Mouse (Mus musculus) limb, embryonic 12.5 days (tissue): ENCODE results near the gene Atxn1. TPM values are rescaled to one million over a fixed set of nuclear protein-coding genes. Genes with fewer than 3 reads are reported as not detected.

Experiments
- ATAC-seq: fragments of 200-750 bp; cut with Nextera tagmentation; 2 replicates; pipeline ENCODE4 v1.8.0; 2017; ENCODE audit warnings: low read depth, moderate TSS enrichment; ENCODE audit not compliant: insufficient number of reproducible peaks, insufficient read depth, low FRiP score, low TSS enrichment
- H3K27ac ChIP-seq: fragments of 300-500 bp; sonication (generic); 2 replicates; pipeline ENCODE4 v1.5.1; 2016; ENCODE audit warnings: mild to moderate bottlenecking, moderate library complexity
- H3K27me3 ChIP-seq: fragments of 300-500 bp; sonication (generic); 2 replicates; pipeline ENCODE4 v1.6.1; 2016; ENCODE audit warnings: mild to moderate bottlenecking, moderate library complexity
- H3K36me3 ChIP-seq: fragments of 300-500 bp; sonication (generic); 2 replicates; pipeline ENCODE4 v1.6.1; 2016; ENCODE audit warnings: mild to moderate bottlenecking, moderate library complexity
- H3K4me1 ChIP-seq: fragments of 300-500 bp; sonication (generic); replicated peaks from 2 replicates; pipeline ENCODE4 v1.6.1; 2016
- H3K4me2 ChIP-seq: fragments of 300-500 bp; sonication (generic); 2 replicates; pipeline ENCODE4 v1.6.1; 2016; ENCODE audit warnings: mild to moderate bottlenecking, moderate library complexity
- H3K4me3 ChIP-seq: fragments of 300-500 bp; sonication (generic); replicated peaks from 2 replicates; pipeline ENCODE4 v1.5.1; 2016; ENCODE audit warnings: mild to moderate bottlenecking
- H3K9ac ChIP-seq: fragments of 300-500 bp; sonication (generic); replicated peaks from 2 replicates; pipeline ENCODE4 v1.6.1; 2016; ENCODE audit warnings: mild to moderate bottlenecking, moderate library complexity
- H3K9me3 ChIP-seq: fragments of 300-500 bp; sonication (generic); 2 replicates; pipeline ENCODE4 v1.6.1; 2016; ENCODE audit warnings: mild to moderate bottlenecking, moderate library complexity
- WGBS: fragments of 180-500 bp; shearing (Covaris S2); methylation state at CpG from one replicate; pipeline ENCODE4 v1.1.7; 2016; 5-methylcytosine and 5-hydroxymethylcytosine counted together
- polyA plus RNA-seq: library from polyadenylated mRNA; unstranded; fragments of >200 nt; fragmentation: Nextera tagmentation; extraction: Ambion mirVana; gene quantifications from 2 replicates; pipeline ENCODE4 v1.2.1, GENCODE M21; 2016

Gene Atxn1
- polyA plus RNA-seq, 1 experiment from 2014 or later = 2.5 TPM

- no peak overlapping the region for H3K27ac ChIP-seq
Observed at GRCm38 (mm10) chr13:45962776-45963175, 2.0 kb downstream of the Atxn1 start.

DNA sequence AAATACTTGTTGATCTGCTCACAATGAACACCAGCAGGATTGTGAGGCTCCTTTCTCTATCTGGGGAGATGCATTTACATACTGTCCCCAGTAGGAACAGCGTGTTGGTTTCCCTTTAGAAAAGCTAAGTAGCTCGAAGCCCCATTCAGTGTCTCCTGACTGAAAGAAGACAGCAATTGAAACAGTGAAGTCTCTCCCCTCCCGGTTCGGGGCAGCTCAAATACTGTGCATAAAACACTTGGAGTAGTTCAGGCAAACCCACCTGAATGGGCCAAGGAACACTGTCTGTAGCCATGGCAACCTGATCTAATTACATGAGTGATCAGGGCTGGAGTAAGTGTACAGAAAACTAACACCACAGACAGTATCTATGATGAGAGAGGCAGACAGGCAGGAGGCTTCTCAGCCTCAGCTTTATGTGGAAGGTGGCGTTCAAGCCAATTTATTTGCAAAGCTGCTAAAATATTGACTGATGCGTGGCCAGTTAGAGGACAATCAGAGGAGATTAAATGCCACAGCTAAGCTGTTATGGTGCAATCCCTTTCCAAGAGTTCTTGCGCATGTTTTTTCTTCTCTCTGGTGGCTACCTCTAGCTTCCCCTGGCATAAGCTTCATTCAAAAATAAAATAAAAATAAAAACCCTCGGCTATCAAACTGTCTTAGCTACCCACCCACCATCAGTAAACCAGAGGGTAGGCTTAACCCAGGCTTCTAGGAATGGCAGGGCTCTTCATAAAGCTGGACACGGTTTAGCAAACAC, 2.8 kb downstream of the Atxn1 start:
- WGBS = 17% methylated on average over 9 of the region's 9 CpGs
- Histone ChIP-seq H3K9me3 (no peaks in the 10 kb centered on the region), H3K36me3 (no peaks in the 10 kb centered on the region), H3K27ac (no peak overlapping the region), H3K27me3 (peaks cover 8% of the 10 kb centered on the region), H3K4me3 (peak overlapping the region; percentile 82), H3K4me1 (peaks cover 47% of the 10 kb centered on the region), H3K9ac (no peak overlapping the region), H3K4me2 (peak overlapping the region; percentile 89)
- ATAC-seq = no peak

More at GRCm38 (mm10) chr13:45962776-45963175, 2.0 kb downstream of the Atxn1 start:
- Histone ChIP-seq H3K36me3 (no peaks in the 10 kb centered on the region), H3K4me3 (peak overlapping the region; percentile 82), H3K9ac (peak overlapping the region; percentile 90), H3K27me3 (peaks cover 8% of the 10 kb centered on the region), H3K9me3 (no peaks in the 10 kb centered on the region), H3K4me1 (peaks cover 47% of the 10 kb centered on the region), H3K4me2 (peak overlapping the region; percentile 89)
- ATAC-seq = no peak
- WGBS = 8% methylated on average over 5 of the region's 5 CpGs

DNA sequence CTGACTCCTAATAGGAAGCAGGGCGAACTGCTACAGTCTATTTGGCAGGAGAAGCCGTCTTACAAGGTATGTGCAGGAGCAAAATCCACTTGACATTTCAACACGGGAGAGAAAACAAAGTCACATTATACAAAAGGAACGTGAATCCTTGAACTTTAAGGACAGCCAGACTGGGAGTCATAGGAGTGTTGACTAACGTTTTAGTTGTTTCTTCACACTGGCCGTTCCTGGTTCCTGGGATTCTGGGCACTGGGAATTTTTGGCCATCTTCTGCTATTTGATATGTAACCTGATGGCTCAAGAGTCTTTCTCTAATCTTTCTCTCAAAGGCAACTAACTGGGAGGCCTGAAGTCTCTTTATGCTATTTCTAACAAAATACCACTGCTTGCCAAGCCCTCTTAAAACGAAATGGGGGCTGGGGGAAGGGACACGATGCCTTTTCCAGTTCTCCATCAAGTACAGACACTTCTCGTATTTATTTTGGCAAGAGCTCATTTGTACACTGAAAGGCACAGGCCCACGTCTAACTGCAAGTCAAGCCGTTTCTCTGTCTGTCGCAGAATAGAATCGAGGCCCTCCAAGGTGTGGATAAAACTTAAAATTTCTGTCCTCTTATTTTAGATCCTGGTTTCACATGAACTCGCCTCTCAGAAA, 4.4 kb downstream of the Atxn1 start:
- H3K9me3 ChIP-seq = no peaks in the 10 kb centered on the region
- no peak overlapping the region for H3K4me2 ChIP-seq
- no peak for ATAC-seq
- H3K27me3 ChIP-seq = peaks cover 8% of the 10 kb centered on the region
- H3K4me3 ChIP-seq = no peak overlapping the region
- 60% methylated on average over 14 of the region's 14 CpGs for WGBS
- H3K36me3 ChIP-seq = no peaks in the 10 kb centered on the region
- H3K9ac ChIP-seq = 0 out of 2 replicates have a peak overlapping the region, but pooled peaks have one; percentile 18
- H3K4me1 ChIP-seq = peaks cover 45% of the 10 kb centered on the region
- H3K27ac ChIP-seq = no peak overlapping the region

DNA sequence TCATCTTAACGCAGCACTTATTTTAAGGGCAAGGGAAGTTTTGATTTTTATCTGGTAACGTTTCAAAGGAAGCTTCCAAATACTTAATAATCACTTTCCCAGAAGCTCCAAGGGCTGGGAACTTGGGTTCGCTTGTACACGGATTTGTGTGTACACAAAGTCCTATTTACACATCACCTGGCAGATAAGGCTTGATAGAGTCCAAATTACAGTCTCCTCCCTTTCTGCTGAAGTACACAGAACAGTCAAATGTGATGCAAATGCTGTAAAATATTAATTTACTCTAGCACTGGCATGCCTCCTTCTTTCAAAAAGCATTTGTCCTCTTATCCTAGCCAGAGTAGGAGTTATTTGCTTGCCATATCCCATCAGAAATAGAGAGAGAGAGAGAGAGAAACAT, 6.5 kb downstream of the Atxn1 start:
- no peak overlapping the region for H3K4me3 ChIP-seq
- H3K4me2 ChIP-seq = no peak overlapping the region
- peaks cover 46% of the 10 kb centered on the region for H3K4me1 ChIP-seq
- H3K27me3 ChIP-seq = peaks cover 8% of the 10 kb centered on the region
- WGBS = 82% methylated on average over 4 of the region's 4 CpGs
- H3K36me3 ChIP-seq = no peaks in the 10 kb centered on the region
- ATAC-seq = no peak
- no peak overlapping the region for H3K27ac ChIP-seq
- no peak overlapping the region for H3K9ac ChIP-seq
- H3K9me3 ChIP-seq = no peaks in the 10 kb centered on the region

DNA sequence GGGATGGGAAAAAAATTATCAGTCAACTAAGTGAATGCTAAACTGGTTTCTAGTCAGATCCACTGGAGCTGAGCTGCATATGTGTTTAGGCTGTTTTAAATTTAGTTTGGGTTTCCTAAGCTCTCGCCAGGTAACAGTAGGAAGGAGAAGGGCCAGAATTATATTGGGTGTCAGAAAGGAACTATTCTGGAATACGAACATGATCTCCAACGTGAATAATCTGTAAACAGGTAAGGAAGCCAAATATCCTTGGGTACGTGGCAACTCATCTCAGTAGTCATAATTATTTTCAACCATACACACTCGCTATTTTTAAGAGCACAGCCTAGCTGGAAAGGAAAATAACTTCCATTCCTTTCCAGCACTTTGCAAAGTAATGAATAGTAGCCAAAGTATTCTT, 7.2 kb downstream of the Atxn1 start:
- Histone ChIP-seq H3K4me2 (no peak overlapping the region), H3K4me1 (peaks cover 40% of the 10 kb centered on the region), H3K9ac (no peak overlapping the region), H3K4me3 (no peak overlapping the region), H3K36me3 (no peaks in the 10 kb centered on the region), H3K27me3 (peaks cover 8% of the 10 kb centered on the region), H3K27ac (no peak overlapping the region), H3K9me3 (no peaks in the 10 kb centered on the region)
- WGBS = 77% methylated on average over 5 of the region's 5 CpGs
- no peak for ATAC-seq

GRCm38 (mm10) chr13:45956287-45956686, 8.5 kb downstream of the Atxn1 start:
- Histone ChIP-seq H3K9ac (no peak overlapping the region), H3K36me3 (no peaks in the 10 kb centered on the region), H3K4me2 (no peak overlapping the region), H3K27me3 (no peaks in the 10 kb centered on the region), H3K27ac (no peak overlapping the region), H3K4me1 (peaks cover 28% of the 10 kb centered on the region), H3K9me3 (no peaks in the 10 kb centered on the region), H3K4me3 (no peak overlapping the region)
- ATAC-seq = no peak
- WGBS = 70% methylated on average over 6 of the region's 6 CpGs

- H3K4me3 ChIP-seq = no peak overlapping the region
Observed at GRCm38 (mm10) chr13:45955370-45956055, 9.3 kb downstream of the Atxn1 start.

GRCm38 (mm10) chr13:45953098-45953497, 11.7 kb downstream of the Atxn1 start:
- Histone ChIP-seq H3K4me1 (peaks cover 22% of the 10 kb centered on the region), H3K36me3 (no peaks in the 10 kb centered on the region), H3K4me3 (no peak overlapping the region), H3K27ac (no peak overlapping the region), H3K27me3 (no peaks in the 10 kb centered on the region), H3K4me2 (no peak overlapping the region), H3K9ac (no peak overlapping the region), H3K9me3 (no peaks in the 10 kb centered on the region)
- ATAC-seq = no peak
- WGBS = 92% methylated on average over 4 of the region's 4 CpGs

More at GRCm38 (mm10) chr13:45955370-45956055, 9.3 kb downstream of the Atxn1 start:
- no peaks in the 10 kb centered on the region for H3K9me3 ChIP-seq
- no peak overlapping the region for H3K9ac ChIP-seq
- H3K36me3 ChIP-seq = no peaks in the 10 kb centered on the region
- 79% methylated on average over 9 of the region's 9 CpGs for WGBS
- ATAC-seq = no peak
- no peak overlapping the region for H3K4me2 ChIP-seq
- peaks cover 25% of the 10 kb centered on the region for H3K4me1 ChIP-seq
- peak overlapping the region; percentile 41; the same call in 1 of the 2 replicates for H3K27ac ChIP-seq
- H3K27me3 ChIP-seq = no peaks in the 10 kb centered on the region

DNA sequence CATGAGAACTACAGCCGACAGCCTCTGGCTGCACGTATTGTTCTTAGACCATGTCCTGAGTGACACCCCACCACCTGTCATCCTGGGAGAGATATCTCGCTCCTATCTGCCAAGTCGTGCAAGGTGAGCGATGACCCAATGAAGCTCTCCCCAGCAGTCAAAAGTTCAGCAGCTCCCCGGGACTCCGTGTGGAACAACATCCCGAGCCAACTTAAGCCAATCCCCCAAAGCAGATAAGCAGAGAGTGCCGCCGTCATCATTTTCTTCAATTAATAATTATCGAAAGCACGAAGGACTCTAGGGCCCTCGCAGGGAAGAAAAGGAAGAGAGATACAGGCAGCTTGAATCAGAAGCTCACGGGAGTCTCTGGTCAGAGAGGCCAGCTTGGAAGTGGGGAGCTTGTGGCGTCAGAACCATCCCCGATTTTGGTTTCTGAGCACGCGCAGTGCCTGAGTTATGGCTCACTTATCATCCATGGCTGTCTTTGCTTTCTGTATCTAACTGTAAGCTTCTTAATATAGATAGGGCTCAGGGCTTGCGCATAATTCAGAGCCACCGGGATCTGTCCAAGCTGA, 13.7 kb downstream of the Atxn1 start:
- no peaks in the 10 kb centered on the region for H3K9me3 ChIP-seq
- ATAC-seq = no peak
- WGBS = 87% methylated on average over 20 of the region's 20 CpGs
- H3K27ac ChIP-seq = peak overlapping the region; percentile 41; the same call in 1 of the 2 replicates
- no peaks in the 10 kb centered on the region for H3K36me3 ChIP-seq
- H3K4me3 ChIP-seq = no peak overlapping the region
- no peak overlapping the region for H3K4me2 ChIP-seq
- H3K4me1 ChIP-seq = peaks cover 20% of the 10 kb centered on the region
- H3K27me3 ChIP-seq = no peaks in the 10 kb centered on the region
- H3K9ac ChIP-seq = no peak overlapping the region

DNA sequence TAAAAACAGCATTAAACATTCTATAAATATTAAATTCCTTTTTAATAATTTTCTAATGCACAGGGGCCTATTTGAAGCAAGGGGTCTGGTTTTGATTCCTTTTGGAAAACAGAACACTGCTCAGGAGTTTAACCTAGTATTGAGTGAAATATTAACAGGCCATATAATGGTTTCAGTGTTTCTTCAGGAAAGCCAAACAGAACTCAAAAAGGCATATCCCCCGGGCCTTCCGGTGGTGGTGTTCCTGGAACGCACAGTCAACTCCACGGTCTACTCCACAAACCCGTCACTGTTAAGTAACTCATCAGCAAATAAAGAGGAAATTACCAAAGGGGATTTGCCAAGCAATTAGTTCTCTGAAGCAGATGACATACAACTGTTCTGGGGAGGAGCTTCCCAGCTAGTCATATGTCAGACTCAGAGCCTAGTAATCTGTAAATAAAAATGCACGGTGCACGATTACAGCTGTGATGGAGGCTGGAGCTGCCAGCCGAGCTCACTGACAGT, 14.4 kb downstream of the Atxn1 start:
- 39% methylated on average over 8 of the region's 8 CpGs for WGBS
- no peak for ATAC-seq
- Histone ChIP-seq H3K4me3 (no peak overlapping the region), H3K4me2 (no peak overlapping the region), H3K9me3 (no peaks in the 10 kb centered on the region), H3K27ac (peak overlapping the region; percentile 41; the same call in 1 of the 2 replicates), H3K36me3 (no peaks in the 10 kb centered on the region), H3K9ac (no peak overlapping the region), H3K27me3 (no peaks in the 10 kb centered on the region), H3K4me1 (peaks cover 12% of the 10 kb centered on the region)

GRCm38 (mm10) chr13:45946136-45946535, 18.7 kb downstream of the Atxn1 start:
- Histone ChIP-seq H3K9ac (no peak overlapping the region), H3K9me3 (no peaks in the 10 kb centered on the region), H3K27ac (no peak overlapping the region), H3K4me3 (no peak overlapping the region), H3K4me1 (peaks cover 11% of the 10 kb centered on the region), H3K4me2 (no peak overlapping the region), H3K27me3 (no peaks in the 10 kb centered on the region), H3K36me3 (no peaks in the 10 kb centered on the region)
- 88% methylated on average over 11 of the region's 11 CpGs for WGBS
- no peak for ATAC-seq
